Mouse (Mus musculus) lung, postnatal 0 days (tissue): ENCODE results near the gene Tnni1.

Source experiments
- CTCF ChIP-seq: IDR thresholded peaks from 2 replicates; pipeline ENCODE4 v1.5.1; 2016; ENCODE audit warnings: antibody characterized with exemption, mild to moderate bottlenecking
- EP300 ChIP-seq: IDR thresholded peaks from 2 replicates; pipeline ENCODE4 v1.6.1; 2016; ENCODE audit warnings: antibody characterized with exemption, mild to moderate bottlenecking, control low read depth

GRCm38 (mm10) chr1:135735460-135735859, 43.8 kb upstream of the Tnni1 start:
- no peak for TF ChIP-seq CTCF
- TF ChIP-seq EP300, result no peak
